Mouse (Mus musculus) skeletal muscle tissue, adult 2 months (tissue): Measurements from ENCODE around the gene Erich3.

Experiments used
- DNase-seq: peaks from one replicate; pipeline ENCODE4 v3.0.0-alpha.2; 2012; ENCODE audit warnings: low read depth, low spot score

The Erich3 gene

GRCm38 (mm10) chr3:154673326-154673725 lies 9.7 kb downstream of the Erich3 start:
- no peak for DNase-seq

DNA sequence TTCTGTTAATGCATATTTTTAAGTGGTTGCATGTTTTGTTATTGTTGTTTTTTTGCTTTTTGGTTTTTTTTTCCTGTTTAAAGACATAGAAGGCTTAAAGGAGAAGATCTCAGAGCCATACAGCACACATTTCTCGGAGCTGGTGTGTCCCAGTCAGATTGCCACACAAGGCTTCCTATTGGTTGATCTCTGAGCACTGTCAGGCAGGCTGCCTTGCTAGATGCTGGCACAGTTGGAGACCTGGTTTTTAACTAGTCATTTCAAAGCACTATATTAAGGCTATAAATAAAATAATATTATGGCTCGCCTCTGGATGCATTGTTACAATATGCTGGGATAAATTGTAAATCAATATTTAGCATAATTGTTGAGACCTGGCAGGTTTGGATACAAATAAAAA lies 18.9 kb downstream of the Erich3 start:
- no peak for DNase-seq

DNA sequence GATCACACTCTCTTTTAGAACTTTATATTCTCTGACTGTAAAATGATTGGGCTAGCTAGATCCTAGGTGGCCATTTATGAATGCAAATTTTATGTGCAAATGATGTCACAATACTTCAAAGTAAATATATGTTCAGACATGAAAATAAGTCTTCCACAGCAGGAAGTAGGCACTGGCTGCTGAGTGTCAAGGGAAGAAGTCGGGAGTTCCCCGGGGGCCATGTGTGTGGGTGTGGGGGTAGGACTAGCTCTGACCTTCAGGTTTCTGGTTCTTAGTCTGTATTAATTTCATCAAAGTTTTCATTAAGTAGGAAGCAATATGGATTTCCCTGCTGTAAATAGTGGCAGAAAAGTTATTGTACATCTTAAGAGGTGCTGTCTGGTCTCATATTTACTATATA lies 20.0 kb downstream of the Erich3 start:
- no peak for DNase-seq

GRCm38 (mm10) chr3:154690260-154690659 lies 26.6 kb downstream of the Erich3 start:
- DNase-seq = no peak

GRCm38 (mm10) chr3:154691897-154692571 lies 28.4 kb downstream of the Erich3 start:
- peak; percentile 30 for DNase-seq

- DNase-seq = no peak
Observed at GRCm38 (mm10) chr3:154692572-154692922, 28.9 kb downstream of the Erich3 start.

GRCm38 (mm10) chr3:154693902-154694301 lies 30.2 kb downstream of the Erich3 start:
- DNase-seq = no peak

DNA sequence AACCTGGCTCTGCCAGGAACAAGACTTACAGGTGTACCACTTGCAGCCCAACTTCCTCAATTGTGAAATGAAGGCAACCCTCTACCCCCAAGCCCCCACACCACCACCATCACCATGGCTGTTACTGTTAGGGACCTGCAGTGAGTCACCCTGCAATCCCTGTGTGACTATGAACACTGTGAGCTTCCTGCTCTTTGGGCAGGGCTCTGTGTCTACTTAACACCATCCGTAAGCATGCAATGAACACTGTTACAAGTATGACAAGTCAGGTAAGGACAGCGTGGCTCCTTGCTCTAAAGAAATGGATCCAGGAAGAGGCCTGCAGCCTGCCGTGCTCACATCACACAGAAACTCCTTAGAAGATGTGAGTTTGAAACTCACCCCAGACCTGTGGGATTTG lies 33.0 kb downstream of the Erich3 start:
- DNase-seq = no peak

DNA sequence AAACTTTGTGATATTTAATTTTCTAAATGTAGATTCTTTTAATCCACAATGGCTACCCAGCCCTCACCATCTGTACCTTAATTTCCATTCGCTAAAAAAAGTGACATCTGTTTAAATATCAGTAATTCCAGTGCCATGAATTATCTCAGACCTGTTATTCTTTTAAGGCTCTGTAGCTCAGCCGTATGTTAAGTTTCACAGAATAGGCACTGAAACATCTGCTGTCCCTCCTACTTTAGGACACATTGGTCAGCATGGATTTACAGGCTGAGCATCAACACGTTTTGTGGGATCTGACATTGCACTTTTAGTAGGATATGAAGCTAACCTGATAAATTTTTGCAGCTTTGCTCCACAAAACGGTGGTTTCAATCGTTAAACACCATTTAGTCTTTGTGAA lies 35.2 kb downstream of the Erich3 start:
- no peak for DNase-seq

- no peak for DNase-seq
Observed at GRCm38 (mm10) chr3:154700296-154700695, 36.6 kb downstream of the Erich3 start.

DNA sequence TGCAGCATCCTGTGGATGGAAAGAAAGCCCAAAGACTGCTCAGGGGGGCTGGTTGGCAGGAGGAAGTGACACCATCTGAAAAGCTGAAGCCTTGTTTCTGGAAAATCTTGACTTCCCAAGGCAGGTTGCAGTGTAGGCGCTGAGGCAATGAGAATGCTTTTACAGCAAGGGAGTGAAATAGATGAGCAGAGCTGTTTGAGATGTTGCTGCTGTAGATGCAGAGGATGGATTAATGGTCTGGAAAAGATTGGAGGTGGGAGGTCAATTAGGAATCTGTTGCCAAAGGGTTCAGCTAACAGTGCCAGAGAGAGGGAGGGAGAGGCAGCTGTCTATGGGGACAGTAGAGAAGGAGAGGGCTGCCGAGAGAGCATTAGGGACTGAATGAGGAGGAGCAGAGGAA lies 37.1 kb downstream of the Erich3 start:
- DNase-seq = no peak

- DNase-seq = no peak
Observed at GRCm38 (mm10) chr3:154704755-154705154, 41.1 kb downstream of the Erich3 start.

- no peak for DNase-seq
Observed at GRCm38 (mm10) chr3:154708150-154708549, 44.5 kb downstream of the Erich3 start.

DNA sequence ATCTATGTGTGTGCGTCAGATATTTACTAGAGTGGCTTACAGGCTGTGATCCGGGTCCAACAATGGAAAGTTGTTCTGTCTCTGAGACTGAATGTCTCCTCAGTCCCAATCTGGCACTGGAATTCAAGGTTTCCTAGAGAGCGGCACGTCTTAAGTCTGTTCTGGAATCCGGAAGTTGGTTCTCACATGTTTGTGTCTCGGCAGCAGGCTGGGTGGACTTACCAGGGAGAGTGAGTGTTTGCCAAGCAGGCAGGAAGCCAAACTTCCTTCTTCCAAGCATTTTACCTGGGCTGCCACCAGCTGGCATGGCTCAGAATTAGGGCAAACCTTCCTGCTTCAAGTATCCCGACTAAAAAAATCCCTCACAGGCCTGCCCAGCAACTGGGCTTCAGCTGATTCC lies 59.5 kb downstream of the Erich3 start:
- peak; percentile 7 for DNase-seq

DNA sequence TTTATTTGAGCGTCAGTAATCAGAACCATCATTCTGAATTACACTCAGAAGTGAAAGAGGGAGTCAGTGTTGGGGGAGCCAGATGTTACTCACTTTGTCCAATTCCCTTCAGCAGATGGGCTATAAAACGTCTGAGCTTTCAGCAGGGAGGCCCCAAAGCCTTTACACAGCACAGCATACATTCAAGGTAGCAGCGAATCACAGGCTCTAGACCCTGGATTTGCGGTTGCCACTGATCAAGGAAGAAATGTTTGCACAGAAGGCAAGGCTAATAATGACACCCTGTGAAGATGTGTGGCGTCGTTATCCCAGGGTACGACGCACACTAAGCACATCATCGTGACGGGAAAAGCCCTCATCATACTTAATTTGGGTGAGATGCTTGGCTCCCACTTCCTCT lies 67.8 kb downstream of the Erich3 start:
- no peak for DNase-seq

- no peak for DNase-seq
Observed at GRCm38 (mm10) chr3:154741496-154741895, 77.8 kb downstream of the Erich3 start.

- DNase-seq = no peak
Observed at GRCm38 (mm10) chr3:154742927-154743326, 79.3 kb downstream of the Erich3 start.

GRCm38 (mm10) chr3:154744317-154744716 lies 80.7 kb downstream of the Erich3 start:
- no peak for DNase-seq

GRCm38 (mm10) chr3:154754505-154754904 lies 90.8 kb downstream of the Erich3 start:
- DNase-seq = no peak

GRCm38 (mm10) chr3:154755225-154755624 lies 91.6 kb downstream of the Erich3 start:
- DNase-seq = no peak

DNA sequence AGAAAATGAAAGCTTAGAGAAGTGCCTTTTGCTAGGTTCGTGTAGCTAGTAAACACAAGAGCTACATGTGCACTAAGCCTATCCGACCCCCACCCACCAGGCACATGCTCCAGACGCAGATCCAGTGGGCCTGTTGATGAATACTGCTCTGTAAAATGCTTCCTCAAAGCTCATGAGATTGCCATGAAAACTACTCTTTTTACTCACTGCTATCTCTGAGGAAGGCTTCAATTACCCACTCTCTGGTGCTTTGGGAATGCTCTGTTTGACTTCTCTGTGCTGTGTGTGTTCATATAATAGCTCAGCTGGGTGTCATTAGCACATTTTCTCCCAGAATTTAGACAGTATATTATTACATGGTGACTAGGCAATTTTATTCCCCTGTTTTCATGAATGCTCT lies 94.4 kb downstream of the Erich3 start:
- DNase-seq = no peak

DNA sequence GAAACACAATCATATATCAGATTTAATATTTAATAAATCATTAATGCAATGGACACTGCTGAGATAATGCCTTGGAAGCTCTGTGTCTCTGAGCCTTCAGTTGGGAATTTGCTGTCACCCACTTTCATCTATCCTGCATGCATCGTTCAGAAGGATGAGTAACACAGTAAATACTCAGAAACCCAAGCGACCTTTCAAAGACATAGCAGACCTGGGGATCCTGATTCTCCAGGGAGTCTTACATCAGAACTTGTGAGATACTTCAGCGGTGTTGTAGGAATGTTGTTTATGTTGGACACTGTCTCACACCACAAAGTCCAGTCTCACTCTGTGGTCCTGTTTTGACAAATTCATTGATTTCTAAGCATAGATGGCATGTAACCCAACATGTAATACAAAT lies 97.4 kb downstream of the Erich3 start:
- no peak for DNase-seq

- DNase-seq = no peak
Observed at GRCm38 (mm10) chr3:154763374-154763773, 99.7 kb downstream of the Erich3 start.

- no peak for DNase-seq
Observed at GRCm38 (mm10) chr3:154764115-154764514, 100.5 kb downstream of the Erich3 start.
